Mouse (Mus musculus): ENCODE measurements around the gene Homer2.

The Homer2 gene

GRCm38 (mm10) chr7:81698357-81698756, 9.0 kb downstream of the Homer2 start:
- DNase-seq (ENCODE audit: low spot score in 2 of 2): no peak

DNA sequence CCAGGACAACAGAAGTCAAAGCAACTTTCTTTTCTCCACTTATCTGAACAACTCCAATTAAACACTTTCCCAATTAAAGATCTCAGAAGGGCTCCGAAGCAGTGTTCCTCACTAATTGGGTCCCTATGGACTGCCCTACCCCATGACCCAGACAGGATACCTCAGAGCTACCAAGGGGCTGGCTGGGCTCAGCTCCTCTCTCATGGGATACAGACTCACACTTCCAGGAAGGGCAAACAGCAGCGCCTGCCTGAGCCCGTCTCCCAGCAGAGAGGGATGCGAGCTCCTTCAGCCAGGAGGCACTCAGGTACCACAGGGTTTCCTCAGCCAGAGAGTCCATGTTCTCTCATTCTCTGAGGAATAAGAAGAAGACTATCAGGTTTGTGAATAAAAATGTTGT, 9.4 kb downstream of the Homer2 start:
- DNase-seq (ENCODE audit: low spot score in 2 of 2): no peak

GRCm38 (mm10) chr7:81695763-81696533, 11.4 kb downstream of the Homer2 start:
- DNase-seq (ENCODE audit: low spot score in 2 of 2): no peak

- DNase-seq (ENCODE audit: low spot score in 2 of 2): no peak
Observed at GRCm38 (mm10) chr7:81691067-81691466, 16.3 kb downstream of the Homer2 start.

- DNase-seq (ENCODE audit: low spot score in 2 of 2): no peak
Observed at GRCm38 (mm10) chr7:81689116-81689681, 18.1 kb downstream of the Homer2 start.

DNA sequence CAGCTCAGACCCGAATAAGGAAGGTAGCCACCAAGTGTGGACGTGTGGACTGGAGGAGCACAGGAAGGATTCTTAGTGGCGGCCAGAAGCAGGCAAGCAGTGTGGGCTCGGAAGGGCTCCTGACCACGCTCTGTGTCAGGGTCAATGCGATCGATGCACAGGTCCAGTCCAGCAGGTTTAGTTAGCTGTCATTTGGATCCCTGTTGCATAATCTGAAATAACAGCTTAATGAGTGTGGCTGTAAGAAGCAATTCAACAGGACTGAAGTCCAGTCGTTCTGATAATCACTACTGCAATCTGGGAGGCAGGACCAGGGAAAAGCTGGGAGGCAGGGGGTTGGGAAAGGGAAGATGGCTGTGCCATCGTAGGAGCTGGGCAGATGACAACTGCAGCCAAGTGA, 18.9 kb downstream of the Homer2 start:
- DNase-seq (ENCODE audit: low spot score in 2 of 2): no peak

DNA sequence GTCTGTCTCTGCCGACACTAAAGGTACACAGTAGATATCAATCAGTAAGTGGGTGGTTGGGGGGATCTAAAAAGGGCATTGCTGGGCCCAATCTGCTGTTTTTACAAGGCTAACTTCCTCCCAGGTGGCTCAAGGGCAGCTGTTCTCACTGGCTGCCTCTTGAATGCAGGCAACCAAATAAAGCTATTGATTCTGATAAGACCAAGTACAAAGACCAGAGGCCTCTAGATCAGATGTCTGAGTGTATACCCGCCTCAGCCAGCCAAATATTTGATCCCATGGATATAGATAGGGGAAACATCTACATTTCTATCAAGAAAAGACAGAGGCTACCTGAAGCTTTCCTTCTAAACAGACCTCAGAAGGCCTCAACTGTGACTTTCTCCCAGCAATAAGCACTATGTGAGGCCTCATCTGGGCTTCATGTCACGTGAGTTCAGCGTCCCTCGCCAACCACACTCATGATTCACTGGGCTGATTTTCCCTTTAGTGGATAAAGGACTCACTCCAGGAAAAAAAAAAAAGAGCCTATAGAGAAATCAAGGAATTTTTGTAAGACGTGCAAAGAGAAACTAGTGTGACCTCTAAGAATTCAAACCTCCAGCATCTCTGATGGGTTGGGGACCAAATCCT, 19.5 kb downstream of the Homer2 start:
- no peak for DNase-seq (ENCODE audit: low spot score in 2 of 2)

GRCm38 (mm10) chr7:81685375-81685774, 22.0 kb downstream of the Homer2 start:
- DNase-seq (ENCODE audit: low spot score in 2 of 2): peak; percentile 38 to 39

GRCm38 (mm10) chr7:81683779-81684422, 23.4 kb downstream of the Homer2 start:
- peak; percentile 44 to 51 for DNase-seq (ENCODE audit: low spot score in 2 of 2)

- DNase-seq (ENCODE audit: low spot score in 2 of 2): no peak
Observed at GRCm38 (mm10) chr7:81681386-81681785, 25.9 kb downstream of the Homer2 start.

- peak in 1 of 2 experiments; percentile 12 for DNase-seq (ENCODE audit: low spot score in 2 of 2)
Observed at GRCm38 (mm10) chr7:81673359-81674013, 33.8 kb downstream of the Homer2 start.

DNA sequence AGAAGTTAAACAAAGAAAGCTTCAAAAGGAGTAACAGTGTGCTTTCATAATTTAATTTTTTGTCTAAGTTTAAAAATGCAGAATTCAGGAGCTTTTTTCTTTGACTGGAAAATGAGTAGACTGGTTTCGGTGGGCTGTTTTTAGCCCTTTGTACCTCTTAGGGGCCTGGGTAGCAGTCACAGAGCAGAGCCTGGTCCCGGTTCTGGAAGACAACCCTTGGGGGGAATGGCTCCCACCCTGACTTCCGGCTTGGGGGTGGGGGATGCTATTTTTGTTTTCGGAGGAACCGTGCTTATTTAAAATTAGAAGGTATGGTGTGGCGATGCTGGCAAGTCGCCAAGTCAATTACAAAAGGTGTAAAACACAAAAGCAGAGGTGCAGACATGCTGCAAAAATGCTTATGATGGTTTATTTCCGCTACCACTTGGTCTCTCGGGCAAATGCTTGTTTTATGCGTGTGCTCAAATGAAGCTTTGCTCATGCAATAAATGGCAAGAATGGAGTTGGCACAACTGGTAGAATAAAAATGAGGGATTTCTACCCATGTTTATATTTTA, 34.5 kb downstream of the Homer2 start:
- DNase-seq (ENCODE audit: low spot score in 2 of 2): no peak

DNA sequence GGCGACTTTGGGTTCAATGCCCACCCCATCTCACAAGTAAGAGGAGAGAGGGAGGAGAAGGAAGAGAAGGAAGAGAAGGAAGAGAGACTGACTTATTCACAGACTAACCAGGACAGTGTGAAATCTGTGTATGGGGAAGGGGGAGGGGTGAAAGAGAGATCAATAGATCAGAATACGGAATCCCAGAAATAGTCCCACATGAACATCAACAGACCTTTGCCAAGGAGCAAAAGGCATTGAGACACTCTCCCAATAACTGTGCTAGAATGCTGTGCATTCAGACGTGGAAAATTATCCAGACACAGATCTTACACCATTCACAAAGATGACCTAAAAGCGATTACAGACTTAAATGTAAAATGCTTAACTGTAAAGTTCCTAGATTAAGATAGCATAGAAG, 40.2 kb downstream of the Homer2 start:
- DNase-seq (ENCODE audit: low spot score in 2 of 2): no peak

GRCm38 (mm10) chr7:81666585-81666984, 40.7 kb downstream of the Homer2 start:
- no peak for DNase-seq (ENCODE audit: low spot score in 2 of 2)

DNA sequence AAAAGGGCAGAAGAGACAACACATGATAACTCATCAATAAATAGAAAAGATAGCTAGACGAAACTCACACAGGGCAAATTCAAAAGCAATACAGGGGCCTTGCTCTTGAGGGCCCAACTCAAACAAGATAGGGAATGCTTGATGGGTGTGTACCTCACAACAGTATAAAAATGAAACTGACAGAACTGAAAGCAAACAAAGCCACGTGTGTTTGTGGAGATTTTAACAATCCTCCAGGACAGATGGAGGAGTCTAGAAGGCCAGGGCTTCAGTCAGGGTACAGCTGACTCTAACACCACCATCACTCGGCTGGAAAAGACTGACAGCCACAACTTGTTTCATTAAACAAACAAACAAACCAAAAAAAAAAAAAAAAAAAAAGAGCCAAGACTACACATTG, 44.3 kb downstream of the Homer2 start:
- no peak for DNase-seq (ENCODE audit: low spot score in 2 of 2)

DNA sequence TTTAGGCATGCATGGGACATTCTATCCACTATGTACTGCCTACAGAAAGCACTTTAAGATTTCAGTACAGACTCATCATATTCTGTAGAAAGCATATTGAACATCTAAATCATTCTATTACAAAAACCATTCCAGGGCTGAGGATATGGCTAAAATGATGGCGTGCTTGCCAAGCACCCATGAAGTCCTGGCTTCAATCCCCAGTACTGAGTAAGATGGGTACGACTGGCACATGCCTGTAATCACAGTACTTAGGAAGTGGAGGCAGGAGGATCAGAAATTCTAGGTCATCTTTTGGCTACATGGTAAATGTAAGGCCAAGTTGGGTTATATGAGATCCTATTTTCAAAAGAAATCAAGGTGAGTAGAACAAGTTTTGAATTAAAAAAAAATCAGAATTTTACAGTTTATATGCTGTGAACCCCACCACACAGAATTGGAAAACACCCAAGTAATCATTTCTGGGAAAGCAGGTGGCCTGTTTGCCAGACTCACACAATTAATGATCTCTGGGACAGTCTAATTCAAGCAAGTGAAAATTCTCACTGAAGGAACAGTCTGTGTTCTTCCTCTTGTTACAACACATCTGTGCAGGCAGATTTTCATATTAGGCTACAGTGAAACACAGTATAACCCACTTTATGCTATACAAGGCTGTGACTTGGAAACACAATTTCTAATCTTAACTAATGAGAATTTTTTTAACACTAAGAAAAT, 49.5 kb downstream of the Homer2 start:
- DNase-seq (ENCODE audit: low spot score in 2 of 2): no peak

DNA sequence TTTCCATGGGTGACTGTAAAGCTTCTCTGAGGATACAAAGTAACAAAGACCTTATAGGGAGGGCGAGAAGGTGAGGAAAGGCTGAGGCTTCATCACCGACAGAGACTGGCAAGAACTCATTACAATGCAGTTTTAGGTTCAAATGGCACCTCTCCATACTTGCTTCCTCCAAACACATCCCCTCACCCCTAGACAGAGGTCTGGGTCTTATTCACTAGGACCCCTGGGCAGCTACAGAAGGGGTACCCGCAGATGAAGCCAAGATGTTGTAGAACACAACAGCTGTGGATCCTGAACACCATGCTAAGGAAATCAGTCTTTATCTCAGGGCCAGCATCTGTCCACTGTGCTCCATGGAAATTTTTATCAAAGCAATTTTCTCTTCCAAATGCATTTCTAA, 50.3 kb downstream of the Homer2 start:
- DNase-seq (ENCODE audit: low spot score in 2 of 2): no peak

DNA sequence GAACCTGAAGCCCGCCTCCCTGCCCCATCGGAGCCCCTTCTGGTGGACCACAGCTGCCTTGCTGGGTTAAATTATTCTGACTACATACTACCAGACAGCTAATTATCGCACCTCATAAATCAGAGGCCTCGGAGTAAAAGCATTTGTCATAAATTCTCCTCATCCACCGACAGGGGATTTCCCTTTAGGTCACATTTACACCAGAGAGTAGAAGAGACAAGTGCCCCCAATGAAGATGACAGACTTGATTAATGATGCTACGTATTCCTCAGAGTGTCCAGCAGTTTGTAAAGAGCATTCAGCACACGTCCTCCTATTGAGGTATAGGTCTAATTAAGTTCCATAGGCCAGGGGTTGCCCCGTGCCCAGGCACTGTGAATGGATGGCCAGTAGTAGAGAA, 50.7 kb downstream of the Homer2 start:
- DNase-seq (ENCODE audit: low spot score in 2 of 2): no peak

DNA sequence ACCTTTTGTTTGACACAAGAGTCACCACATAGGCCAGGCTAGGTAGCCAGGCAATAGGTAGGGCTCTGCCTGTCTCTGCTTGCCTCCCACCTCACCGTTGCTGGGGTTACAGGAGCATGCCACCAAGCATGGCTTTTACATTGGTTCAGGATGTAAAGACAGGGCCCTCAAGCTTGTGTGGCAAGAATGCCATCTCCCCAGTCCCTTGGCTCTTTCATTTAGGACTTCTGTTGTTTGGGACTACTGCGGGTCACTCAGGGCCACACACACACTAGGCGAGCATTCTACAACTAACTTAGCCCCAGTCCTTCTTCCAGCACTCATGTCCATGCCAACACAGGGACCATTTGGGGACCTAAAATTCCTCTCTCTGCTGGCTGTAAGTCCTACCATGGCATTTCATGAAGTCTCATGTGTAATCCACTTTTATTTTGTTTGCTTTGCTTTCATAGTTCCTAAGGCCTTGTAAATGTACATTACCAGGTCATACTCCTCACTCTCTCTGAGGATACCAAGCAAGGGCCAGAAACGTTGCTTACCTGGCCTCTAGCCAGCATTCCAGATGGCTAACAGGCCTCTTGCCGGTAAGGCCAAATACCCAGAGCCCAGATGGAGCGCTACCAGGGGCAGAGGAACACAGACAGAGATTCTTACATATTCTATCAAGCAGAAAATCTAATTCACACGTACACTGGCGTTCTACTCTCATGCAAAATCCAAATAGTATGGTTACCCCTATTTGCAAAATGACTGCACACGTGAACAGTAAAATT, 52.2 kb downstream of the Homer2 start:
- DNase-seq (ENCODE audit: low spot score in 2 of 2): peak; percentile 27 to 52

DNA sequence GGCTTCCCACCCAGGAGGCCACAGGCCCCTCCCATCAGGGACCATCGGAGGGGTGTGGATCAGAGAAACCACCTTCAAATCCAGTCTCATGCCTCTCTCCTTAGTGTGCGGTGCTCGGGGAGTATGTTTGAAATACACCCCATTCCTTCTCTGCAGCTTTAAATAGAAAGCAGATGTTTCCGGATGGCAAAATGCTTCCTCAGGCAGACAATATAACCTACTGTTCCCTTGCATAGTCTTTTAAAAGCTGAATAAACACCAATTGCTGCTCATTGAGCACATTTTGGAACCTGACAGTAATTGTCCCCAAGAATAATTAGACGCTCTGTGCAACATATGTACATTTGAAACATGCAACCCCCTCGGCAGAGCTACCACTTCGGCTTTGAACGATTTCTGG, 53.3 kb downstream of the Homer2 start:
- DNase-seq (ENCODE audit: low spot score in 2 of 2): peak in 1 of 2 experiments; percentile 20
